Mouse (Mus musculus): ENCODE results near the gene Cnn2. TPM values are rescaled to one million over a fixed set of nuclear protein-coding genes. Genes with fewer than 3 reads are reported as not detected.
A peak's percentile ranks its signal among the peaks of the same experiment; 100 is the strongest.

Gene Cnn2
- polyA plus RNA-seq, 1 experiment: 1,011 TPM

- TF ChIP-seq GATA1 (IDR thresholded peaks at IDR 0.05; ENCODE audit: borderline replicate concordance, low read length): no peak
- TF ChIP-seq FLI1 (IDR thresholded peaks at IDR 0.05; ENCODE audit: low read length): no peak
- Histone ChIP-seq H3K4me3 (replicated peaks) (no peak overlapping the region), H3K27me3 (replicated peaks) (peaks cover 8% of the 10 kb centered on the region), H3K9me3 (peaks cover 25% of the 10 kb centered on the region), H3K36me3 (replicated peaks; ENCODE audit: low read length) (peaks cover 91% of the 10 kb centered on the region), H3K4me1 (peaks cover 44% of the 10 kb centered on the region)
Observed at GRCm38 (mm10) chr10:79977324-79977723, 11.1 kb upstream of the Cnn2 start.

GRCm38 (mm10) chr10:79978061-79978460 is 10.3 kb upstream of the Cnn2 start:
- peaks cover 1% of the 10 kb centered on the region for H3K27me3 ChIP-seq (replicated peaks)
- H3K4me3 ChIP-seq (replicated peaks): peak overlapping the region; percentile 23
- H3K4me1 ChIP-seq: peaks cover 48% of the 10 kb centered on the region
- peaks cover 95% of the 10 kb centered on the region for H3K36me3 ChIP-seq (replicated peaks; ENCODE audit: low read length)
- TF ChIP-seq FLI1 (IDR thresholded peaks at IDR 0.05; ENCODE audit: low read length) (no peak), GATA1 (IDR thresholded peaks at IDR 0.05; ENCODE audit: borderline replicate concordance, low read length) (no peak)
- H3K9me3 ChIP-seq: peaks cover 25% of the 10 kb centered on the region

GRCm38 (mm10) chr10:79979401-79980155 is 8.8 kb upstream of the Cnn2 start:
- TF ChIP-seq GATA1 (IDR thresholded peaks at IDR 0.05; ENCODE audit: borderline replicate concordance, low read length) (no peak), FLI1 (IDR thresholded peaks at IDR 0.05; ENCODE audit: low read length) (no peak)
- Histone ChIP-seq H3K9me3 (peaks cover 25% of the 10 kb centered on the region), H3K4me1 (peaks cover 55% of the 10 kb centered on the region), H3K4me3 (replicated peaks) (peak overlapping the region; percentile 56), H3K36me3 (replicated peaks; ENCODE audit: low read length) (peaks cover 80% of the 10 kb centered on the region), H3K27me3 (replicated peaks) (no peaks in the 10 kb centered on the region)

- Histone ChIP-seq H3K9me3 (no peaks in the 10 kb centered on the region), H3K27me3 (replicated peaks) (no peaks in the 10 kb centered on the region), H3K36me3 (replicated peaks; ENCODE audit: low read length) (peaks cover 45% of the 10 kb centered on the region), H3K4me3 (replicated peaks) (peak overlapping the region; percentile 97), H3K4me1 (peaks cover 79% of the 10 kb centered on the region)
- TF ChIP-seq FLI1 (IDR thresholded peaks at IDR 0.05; ENCODE audit: low read length) (no peak), GATA1 (IDR thresholded peaks at IDR 0.05; ENCODE audit: borderline replicate concordance, low read length) (no peak)
Observed at GRCm38 (mm10) chr10:79983205-79983604, 5.2 kb upstream of the Cnn2 start.

GRCm38 (mm10) chr10:79983670-79984069 is 4.7 kb upstream of the Cnn2 start:
- Histone ChIP-seq H3K4me3 (replicated peaks) (peak overlapping the region; percentile 97), H3K36me3 (replicated peaks; ENCODE audit: low read length) (peaks cover 41% of the 10 kb centered on the region), H3K27me3 (replicated peaks) (no peaks in the 10 kb centered on the region), H3K9me3 (no peaks in the 10 kb centered on the region), H3K4me1 (peaks cover 84% of the 10 kb centered on the region)
- TF ChIP-seq GATA1 (IDR thresholded peaks at IDR 0.05; ENCODE audit: borderline replicate concordance, low read length) (no peak), FLI1 (IDR thresholded peaks at IDR 0.05; ENCODE audit: low read length) (no peak)

GRCm38 (mm10) chr10:79984195-79984816 is 4.1 kb upstream of the Cnn2 start, which contains the start of gene Tmem259:
TSS of gene Tmem259 (minus strand) at chr10:79984330.
- H3K9me3 ChIP-seq: no peaks in the 10 kb centered on the region
- H3K4me3 ChIP-seq (replicated peaks): peak within 1 kb of the TSS; percentile 97
- peaks cover 84% of the 10 kb centered on the region for H3K4me1 ChIP-seq
- no peaks in the 10 kb centered on the region for H3K27me3 ChIP-seq (replicated peaks)
- peaks cover 38% of the 10 kb centered on the region for H3K36me3 ChIP-seq (replicated peaks; ENCODE audit: low read length)
- TF ChIP-seq GATA1 (IDR thresholded peaks at IDR 0.05; ENCODE audit: borderline replicate concordance, low read length): no peak
- no peak for TF ChIP-seq FLI1 (IDR thresholded peaks at IDR 0.05; ENCODE audit: low read length)

- H3K27me3 ChIP-seq (replicated peaks): no peaks in the 10 kb centered on the region
- no peaks in the 10 kb centered on the region for H3K9me3 ChIP-seq
- peaks cover 84% of the 10 kb centered on the region for H3K4me1 ChIP-seq
- TF ChIP-seq GATA1 (IDR thresholded peaks at IDR 0.05; ENCODE audit: borderline replicate concordance, low read length): no peak
- TF ChIP-seq FLI1 (IDR thresholded peaks at IDR 0.05; ENCODE audit: low read length): no peak
- H3K4me3 ChIP-seq (replicated peaks): peak overlapping the region; percentile 97
- H3K36me3 ChIP-seq (replicated peaks; ENCODE audit: low read length): peaks cover 38% of the 10 kb centered on the region
Observed at GRCm38 (mm10) chr10:79984871-79985270, 3.5 kb upstream of the Cnn2 start.

GRCm38 (mm10) chr10:79985334-79986231 is 2.8 kb upstream of the Cnn2 start:
- peaks cover 35% of the 10 kb centered on the region for H3K36me3 ChIP-seq (replicated peaks; ENCODE audit: low read length)

GRCm38 (mm10) chr10:79986232-79986878 is 2.0 kb upstream of the Cnn2 start:
- H3K9me3 ChIP-seq: peaks cover 5% of the 10 kb centered on the region; the same call in 1 of the 2 replicates
- H3K4me3 ChIP-seq (replicated peaks): peak overlapping the region; percentile 97
- peaks cover 35% of the 10 kb centered on the region for H3K36me3 ChIP-seq (replicated peaks; ENCODE audit: low read length)
- no peaks in the 10 kb centered on the region for H3K27me3 ChIP-seq (replicated peaks)
- no peak for TF ChIP-seq GATA1 (IDR thresholded peaks at IDR 0.05; ENCODE audit: borderline replicate concordance, low read length)
- TF ChIP-seq FLI1 (IDR thresholded peaks at IDR 0.05; ENCODE audit: low read length): no peak
- peaks cover 81% of the 10 kb centered on the region for H3K4me1 ChIP-seq

More at GRCm38 (mm10) chr10:79985334-79986231, 2.8 kb upstream of the Cnn2 start:
- H3K27me3 ChIP-seq (replicated peaks): no peaks in the 10 kb centered on the region
- TF ChIP-seq GATA1 (IDR thresholded peaks at IDR 0.05; ENCODE audit: borderline replicate concordance, low read length) (no peak), FLI1 (IDR thresholded peaks at IDR 0.05; ENCODE audit: low read length) (no peak)
- peak overlapping the region; percentile 97 for H3K4me3 ChIP-seq (replicated peaks)
- peaks cover 81% of the 10 kb centered on the region for H3K4me1 ChIP-seq
- no peaks in the 10 kb centered on the region for H3K9me3 ChIP-seq

Measured in megakaryocyte, embryonic 14.5 days (primary cell).